Mouse (Mus musculus) heart, postnatal 36 days (tissue): ENCODE measurements around the gene Plau. TPM values are rescaled to one million over a fixed set of nuclear protein-coding genes. Genes with fewer than 3 reads are reported as not detected.

Experiments
- DNase-seq, 2 experiments: peaks; one replicate each; pipeline ENCODE4 v3.0.0; 2021 to 2022
- intact Hi-C: fragments of 180-260 bp; cut with DNase I; formaldehyde crosslinking; loops from one replicate; pipeline ENCODE4 v1.15.1; 2025
- total RNA-seq, 2 experiments: library from RNA; stranded (reverse); gene quantifications; 2 replicates each; pipeline ENCODE4 v1.2.3; 2021

Gene Plau
- total RNA-seq: 1 to 10 TPM; 6.1 to 6.2 TPM

DNA sequence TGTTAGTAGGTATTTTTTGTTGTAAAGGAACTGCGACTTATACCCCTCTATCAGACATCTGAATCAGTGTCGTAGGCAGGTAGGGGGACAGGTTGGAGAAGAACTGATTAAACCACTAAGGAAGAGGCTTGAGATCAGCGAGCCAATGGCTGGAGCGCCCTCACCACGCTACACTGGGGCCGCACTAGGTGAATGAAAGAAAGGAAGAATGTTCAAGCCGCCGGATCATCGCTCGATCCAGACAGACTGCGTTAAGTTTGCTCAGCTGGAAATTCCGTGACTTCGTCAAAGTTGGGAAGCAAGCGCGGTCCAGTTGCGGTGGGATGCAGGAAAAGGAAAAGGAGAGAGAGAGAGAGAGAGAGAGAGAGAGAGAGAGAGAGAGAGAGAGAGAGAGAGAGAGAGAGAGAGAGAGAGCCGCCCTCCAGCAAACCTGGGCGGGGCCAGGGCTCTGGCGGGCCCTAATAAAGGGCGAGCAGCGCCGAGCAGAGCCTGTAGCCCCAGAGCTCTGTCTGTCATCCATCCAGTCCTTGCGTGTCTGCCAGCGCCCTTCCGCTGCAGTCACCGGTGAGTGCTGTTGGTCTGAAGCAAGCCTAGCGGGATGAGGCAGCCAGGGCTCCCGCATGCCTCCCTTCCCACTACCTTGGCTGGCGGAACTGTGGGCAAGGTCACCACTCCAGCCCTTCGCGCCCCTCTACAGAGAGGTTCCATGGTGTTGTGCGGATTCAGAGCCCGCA is at the start of gene Plau:
Gene Plau (plus strand): TSS at position 490 of the 734 bp plus-strand sequence.
- peak; percentile 78 to 80 for DNase-seq
- intact Hi-C loops: loop anchor here (2.0 kb wide), 2 partner anchors 30 to 34 kb away; no protein-coding TSS in a partner anchor

DNA sequence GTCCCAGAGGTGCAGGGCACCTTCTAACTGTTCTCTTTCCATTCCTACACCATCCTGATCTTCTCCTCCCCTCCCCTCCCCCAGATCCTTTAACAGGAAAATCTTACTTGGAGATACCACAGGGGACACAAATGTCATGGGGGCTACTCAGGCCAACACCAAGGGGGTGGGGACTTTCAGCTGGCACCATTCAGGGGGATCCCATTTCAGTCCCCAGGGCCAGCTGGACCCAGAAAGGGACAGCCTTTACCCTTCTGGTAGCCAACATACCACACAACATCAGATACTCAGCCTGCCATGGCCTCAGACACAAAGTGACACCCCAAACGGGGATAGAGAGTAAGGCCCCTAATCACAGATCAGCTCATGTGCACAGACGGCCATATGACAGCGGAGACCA is 48.3 kb upstream of the Plau start:
- no peak for DNase-seq
- intact Hi-C loops: no loop called here

DNA sequence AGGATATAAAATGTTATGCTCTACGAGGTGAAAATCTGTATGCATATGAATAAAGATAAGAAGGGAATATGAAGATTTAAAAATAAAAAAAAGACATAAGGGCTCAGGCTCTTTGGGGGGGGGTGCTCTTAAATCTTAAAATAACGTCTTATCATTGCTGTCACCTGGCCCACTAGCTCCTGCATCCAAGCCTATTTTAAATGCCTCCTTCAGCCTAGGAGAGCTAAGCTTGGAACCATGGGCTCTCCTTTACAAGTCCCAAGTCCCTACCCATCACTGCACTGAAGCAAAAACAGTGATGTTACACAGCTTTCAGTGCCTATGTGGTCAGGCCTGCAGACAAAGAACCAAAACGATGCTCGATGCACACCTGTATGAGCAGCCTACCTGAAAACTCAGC is 46.9 kb upstream of the Plau start:
- intact Hi-C loops: no loop called here
- no peak for DNase-seq

DNA sequence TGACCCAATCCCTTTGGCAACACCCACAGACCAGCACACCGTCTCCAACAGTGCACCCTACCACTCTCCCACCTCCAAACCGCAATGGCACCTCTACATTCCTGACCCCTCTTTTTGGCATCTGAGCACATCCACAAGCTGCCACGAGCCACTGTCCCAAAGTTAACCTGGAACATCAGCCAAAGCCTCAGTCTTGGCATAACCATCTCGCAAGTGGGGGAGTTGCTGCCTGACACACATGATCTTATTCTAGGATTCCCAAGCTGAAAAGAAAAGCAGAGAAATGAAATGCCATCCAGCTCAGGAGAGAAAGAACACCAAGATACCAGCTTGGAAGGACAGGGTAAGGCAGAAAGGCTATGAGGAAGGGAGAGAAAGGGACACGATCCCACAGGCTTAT is 46.0 kb upstream of the Plau start:
- intact Hi-C loops: no loop called here
- no peak for DNase-seq

DNA sequence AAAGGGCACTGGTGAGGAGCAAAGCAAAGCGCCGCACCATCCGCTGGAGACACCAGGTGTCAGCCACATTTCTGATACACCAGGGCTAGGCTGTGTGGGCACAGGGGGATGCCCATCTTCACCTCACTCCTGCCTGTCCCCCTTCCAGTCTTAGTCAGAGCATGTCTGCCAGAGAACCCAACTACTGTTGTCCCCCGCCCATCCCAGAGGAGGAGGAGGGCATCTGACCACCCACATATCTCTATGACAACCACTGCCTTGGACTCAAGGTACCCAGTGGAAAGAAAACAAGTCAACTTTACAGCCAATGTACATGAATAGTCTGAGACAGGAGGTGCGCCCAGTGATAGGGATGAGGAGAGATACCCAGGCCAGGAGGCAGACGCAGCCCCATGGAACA is 45.5 kb upstream of the Plau start:
- intact Hi-C loops: no loop called here

DNA sequence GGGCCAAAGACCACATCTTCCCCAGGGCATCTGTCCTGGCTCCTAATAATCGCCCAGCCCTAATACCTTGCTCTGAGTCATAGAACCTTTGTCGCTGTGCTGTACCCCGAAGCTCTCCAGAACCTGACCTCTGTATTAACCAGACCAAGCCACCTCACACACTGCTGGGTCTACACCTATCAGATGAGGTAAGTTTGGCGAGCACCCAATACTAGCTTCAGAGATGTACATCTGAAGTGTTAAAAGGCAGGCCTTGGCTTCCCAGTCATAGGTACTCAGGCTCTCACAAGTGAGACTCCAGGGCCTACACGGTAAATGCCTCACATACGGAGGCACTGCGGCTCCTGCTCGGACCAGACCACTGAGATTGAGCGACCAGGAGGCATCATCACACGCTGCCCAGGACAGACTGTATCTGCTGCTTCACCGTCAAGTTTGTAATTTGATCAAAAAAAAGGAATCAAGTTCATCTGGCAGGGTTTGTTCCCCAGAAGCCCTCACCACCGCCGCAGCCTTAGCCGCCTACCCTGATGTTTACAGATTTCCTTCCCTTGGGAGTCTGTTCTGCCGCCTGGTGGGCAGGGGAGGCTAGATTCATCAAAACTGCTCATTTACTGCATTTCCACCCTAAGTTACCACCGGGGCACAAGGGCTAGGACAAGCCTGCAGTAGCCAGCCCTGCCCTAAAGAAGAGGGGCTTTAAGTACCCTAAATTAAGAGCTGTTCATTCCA is 44.8 kb upstream of the Plau start:
- intact Hi-C loops: no loop called here
- no peak for DNase-seq

More for the DNA sequence above, 45.5 kb upstream of the Plau start:
- no peak for DNase-seq

DNA sequence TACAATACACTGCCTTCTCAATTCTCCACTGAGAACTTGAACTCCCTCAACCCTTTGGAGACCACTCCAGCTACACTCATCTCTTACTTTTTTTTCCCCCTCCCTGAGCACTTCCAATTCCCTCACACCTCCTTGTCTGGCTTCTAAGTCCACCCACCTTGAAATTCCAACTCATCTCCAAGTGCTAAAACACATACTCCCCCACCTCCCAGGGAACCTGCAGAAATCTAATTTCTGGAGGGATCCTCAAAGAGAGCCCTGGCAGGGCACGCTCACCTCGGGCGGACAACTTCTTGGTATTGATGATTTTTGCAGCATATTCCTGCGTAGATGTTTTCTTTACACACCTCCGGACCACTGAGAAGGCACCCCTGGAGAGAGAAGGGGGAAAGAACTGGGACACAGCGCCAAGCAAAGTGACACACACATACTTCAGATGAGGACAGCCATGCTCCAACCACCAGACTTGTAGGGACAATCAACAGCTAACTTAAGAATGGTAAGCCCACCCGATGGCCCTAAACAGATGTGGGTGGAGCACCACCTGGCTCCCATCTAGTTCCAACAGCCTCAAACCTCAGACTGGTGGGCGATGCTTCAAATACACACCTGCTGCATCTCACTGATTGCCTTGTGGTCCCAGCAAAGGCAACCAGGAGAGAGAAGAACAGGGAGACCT is 44.1 kb upstream of the Plau start:
- no peak for DNase-seq
- intact Hi-C loops: no loop called here

DNA sequence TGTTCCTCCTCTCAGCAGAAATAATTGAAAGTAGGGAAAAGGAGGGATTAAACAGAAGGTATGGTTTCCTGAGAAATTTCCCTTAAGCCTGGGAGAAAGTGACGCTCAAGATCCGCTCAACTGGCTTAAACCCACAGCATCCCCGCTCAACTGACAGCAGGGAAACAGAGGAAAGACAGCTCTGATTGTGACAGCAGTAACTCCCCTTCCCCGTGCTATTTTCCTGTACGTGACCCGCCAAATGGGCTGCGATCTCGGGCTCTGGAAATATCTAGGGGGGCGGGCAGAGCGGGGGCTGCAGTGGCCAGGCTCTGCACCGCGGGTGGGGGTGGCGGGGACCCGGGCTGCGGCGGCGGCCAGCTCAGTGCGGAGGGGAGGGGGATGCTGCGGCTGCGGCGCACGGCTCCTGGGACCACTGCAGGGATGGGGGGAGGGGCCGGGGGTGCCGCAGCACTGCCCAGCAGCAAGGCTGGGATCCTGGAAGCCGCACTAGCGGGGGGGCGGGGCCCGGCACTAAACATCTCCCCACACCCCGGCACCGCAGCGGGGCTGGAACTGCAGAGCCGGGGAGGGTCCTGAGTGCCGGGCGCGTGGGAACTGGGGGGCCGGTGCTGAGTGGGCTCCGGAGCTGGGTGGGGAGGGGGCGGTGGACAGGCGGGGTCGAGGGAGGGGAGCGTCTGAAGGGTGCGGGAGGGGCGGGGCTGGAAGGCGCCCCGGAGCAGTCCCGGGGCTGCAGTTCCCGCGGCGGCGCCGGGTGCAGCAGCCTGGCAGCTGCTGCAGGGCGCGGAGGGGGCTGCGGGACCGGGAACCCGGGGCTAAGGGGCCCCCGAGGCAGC is 43.3 kb upstream of the Plau start:
- no peak for DNase-seq
- intact Hi-C loops: no loop called here

DNA sequence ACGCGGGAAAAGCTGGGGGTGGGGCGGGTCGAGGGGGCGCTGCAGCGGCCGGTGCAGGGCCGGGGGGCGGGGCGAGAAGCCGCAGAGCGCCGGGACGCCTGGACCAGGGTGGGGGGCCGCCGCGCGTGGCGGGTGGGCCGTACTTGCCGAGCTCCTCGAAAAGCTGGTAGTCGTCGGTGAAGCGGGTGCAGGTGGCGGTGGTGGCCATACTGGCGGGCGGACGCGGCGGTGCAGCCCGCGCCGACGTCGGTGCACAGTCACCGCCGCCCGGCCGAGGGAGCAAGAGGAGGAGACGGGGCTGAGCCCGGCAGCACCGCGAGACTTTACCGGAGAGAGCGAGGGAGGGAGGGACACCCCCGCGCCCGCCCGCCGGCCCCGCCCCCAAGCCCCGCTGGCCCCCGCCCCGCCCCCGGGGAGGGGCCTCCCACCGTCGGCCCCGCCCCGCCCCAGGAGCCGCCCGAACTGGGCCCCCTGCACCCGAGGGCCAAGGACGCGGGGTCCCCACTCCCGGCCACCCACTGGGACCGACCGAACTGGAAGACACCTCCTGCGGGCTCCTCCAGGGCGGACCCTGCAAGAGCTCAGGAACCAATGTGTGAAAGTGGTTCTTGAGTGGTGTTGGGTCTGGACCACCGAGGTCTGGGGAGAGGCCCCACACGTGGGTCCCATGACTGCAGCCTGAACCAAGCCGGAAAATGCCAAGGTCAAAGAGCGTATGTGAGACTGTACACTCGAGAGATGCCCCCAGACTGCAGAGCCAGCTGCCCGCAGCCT is 42.5 kb upstream of the Plau start, which contains the start of gene Camk2g:
Gene Camk2g (minus strand): TSS at position 331 of the 774 bp plus-strand sequence.
- intact Hi-C loops: loop anchor here (2.0 kb wide), 1 partner anchor 57 kb away; no protein-coding TSS in a partner anchor

DNA sequence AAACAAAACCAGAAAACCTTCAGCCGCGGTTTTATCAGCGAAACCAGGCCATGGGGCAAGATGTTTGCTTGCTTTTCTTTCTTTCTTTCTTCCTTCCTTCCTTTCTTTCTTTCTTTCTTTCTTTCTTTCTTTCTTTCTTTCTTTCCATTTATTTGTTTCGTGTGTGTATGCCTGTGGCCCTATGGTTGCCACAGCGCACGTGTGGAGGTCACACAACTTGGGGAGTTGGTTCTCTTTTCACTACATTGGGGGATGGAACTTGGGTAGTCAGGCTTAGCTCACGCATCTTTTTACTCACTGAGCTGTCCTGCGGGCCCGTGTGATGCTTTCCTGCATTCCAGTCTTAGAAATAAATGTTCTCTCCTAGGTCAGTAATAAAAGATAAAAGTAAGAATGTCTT is 41.9 kb upstream of the Plau start:
- no peak for DNase-seq
- intact Hi-C loops: loop anchor here (2.0 kb wide), 1 partner anchor 58 kb away; no protein-coding TSS in a partner anchor

More for the DNA sequence above, 42.5 kb upstream of the Plau start, which contains the start of gene Camk2g:
- DNase-seq: peak; percentile 81 to 87

DNA sequence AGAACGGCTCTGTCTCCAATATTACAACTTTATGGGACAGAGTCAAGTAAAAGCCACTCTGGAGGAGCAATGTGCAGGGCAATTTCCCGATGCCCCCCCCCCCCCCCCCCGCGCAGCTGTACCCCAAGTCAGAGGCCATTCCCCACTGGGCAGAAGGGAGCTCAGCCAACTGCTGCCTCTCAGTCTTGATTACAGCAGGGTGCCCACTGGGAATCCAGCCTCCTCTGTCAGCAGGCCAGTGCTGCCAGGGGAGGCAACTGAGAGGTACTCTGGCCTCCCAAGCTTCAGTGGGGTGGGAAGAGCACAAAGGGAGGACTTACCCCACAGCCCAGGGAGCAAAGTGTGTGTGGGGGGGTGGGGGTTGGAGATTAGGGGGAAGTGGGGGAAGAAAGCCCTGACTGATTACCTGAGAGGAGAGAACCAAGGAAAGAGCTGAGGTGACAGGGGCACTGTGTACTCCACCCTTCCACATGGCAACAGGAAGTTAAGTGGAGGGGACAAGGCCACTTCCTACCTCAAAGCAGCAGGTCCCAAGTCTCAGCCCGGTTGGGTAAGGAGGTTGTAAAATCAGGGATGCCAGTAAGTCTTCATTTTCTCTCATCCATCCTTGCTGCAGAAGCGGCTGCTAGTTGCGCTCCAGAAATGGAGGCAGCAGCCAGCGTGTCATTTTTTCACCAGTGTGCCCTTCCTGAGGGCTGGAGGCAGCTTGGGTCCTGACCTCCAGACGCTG is 40.9 kb upstream of the Plau start:
- intact Hi-C loops: loop anchor here (2.0 kb wide), 2 partner anchors 59 to 91 kb away; no protein-coding TSS in a partner anchor
- DNase-seq: no peak

DNA sequence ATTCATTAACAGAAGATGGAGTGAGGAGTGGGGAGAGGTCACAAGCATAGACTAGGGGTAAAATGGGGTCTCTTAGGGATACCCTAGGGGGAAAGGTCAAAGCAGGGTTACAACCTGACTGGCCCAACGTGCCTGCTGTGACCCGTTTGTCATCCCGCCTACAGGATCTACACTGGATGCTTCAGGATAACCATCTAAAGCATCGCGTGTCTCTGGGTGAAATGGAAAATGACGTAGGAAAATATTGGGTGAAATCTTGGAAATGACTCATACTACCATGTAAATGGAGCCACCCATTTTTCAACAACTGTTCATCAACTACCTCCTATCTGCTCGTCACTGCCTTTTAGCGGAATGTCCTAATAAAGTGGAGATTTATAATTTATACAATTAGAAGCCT is 40.3 kb upstream of the Plau start:
- DNase-seq: no peak
- intact Hi-C loops: loop anchor here (2.0 kb wide), 1 partner anchor 91 kb away; no protein-coding TSS in a partner anchor

DNA sequence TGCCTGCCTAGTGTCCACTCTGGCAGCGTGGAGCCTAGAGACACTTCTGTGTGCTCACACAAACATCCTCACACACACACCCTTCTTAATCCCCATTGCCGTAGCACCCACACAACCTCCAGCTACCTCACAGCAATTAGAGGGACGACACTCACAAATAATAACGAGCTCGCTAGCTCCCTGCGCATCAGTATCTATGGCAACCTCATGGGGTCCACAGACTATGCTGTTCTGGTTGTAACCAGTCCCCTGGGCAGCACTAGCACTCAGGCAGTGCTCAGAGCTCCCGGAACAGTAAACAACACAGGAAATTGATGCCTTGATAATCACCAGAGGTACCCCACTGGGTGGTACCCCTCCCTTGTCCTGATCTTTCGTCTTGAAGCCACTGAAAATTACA is 39.8 kb upstream of the Plau start:
- no peak for DNase-seq
- intact Hi-C loops: loop anchor here (2.0 kb wide), 1 partner anchor 92 kb away; no protein-coding TSS in a partner anchor

DNA sequence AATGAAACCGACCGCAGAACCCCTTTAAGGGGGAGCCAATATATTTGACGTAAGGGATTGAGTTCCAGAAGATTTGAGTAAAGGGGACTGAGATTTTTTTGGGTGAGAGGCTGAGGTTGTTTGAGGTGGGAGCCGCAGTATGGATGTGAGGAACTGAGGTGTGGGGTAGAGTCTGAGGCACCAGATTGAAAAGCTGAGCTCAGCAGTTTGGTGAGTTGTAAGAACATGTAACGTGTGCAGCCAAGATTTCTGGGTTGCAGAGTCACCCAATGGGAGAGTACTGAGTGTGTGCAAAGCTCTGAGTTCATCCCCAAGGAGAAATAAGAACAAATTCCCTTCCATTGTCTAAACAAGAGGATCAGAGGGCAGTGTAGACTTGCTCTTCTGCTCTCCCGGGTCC is 38.2 kb upstream of the Plau start:
- intact Hi-C loops: no loop called here

DNA sequence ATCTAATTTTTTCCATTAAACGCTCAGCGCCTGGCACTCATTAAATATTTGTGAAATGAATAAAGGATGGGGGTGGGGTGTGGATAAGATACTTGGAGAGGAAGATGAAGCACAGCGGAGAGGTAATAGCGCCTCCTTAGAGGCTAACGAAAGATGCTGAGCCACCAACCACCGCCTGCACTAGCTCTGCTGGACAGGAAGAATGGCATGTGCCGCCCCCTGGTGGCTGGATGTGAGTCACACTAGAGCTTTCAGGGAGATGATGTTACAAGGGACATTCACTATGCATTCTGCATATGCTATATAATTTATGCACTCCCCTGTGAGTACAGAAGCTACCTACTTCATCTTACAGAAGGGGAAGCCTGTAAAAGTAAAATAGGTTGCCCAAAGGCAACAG is 37.7 kb upstream of the Plau start:
- intact Hi-C loops: loop anchor here (1.0 kb wide), 1 partner anchor 32 kb away; no protein-coding TSS in a partner anchor
- peak; percentile 91 to 96 for DNase-seq

More for the DNA sequence above, 38.2 kb upstream of the Plau start:
- no peak for DNase-seq

DNA sequence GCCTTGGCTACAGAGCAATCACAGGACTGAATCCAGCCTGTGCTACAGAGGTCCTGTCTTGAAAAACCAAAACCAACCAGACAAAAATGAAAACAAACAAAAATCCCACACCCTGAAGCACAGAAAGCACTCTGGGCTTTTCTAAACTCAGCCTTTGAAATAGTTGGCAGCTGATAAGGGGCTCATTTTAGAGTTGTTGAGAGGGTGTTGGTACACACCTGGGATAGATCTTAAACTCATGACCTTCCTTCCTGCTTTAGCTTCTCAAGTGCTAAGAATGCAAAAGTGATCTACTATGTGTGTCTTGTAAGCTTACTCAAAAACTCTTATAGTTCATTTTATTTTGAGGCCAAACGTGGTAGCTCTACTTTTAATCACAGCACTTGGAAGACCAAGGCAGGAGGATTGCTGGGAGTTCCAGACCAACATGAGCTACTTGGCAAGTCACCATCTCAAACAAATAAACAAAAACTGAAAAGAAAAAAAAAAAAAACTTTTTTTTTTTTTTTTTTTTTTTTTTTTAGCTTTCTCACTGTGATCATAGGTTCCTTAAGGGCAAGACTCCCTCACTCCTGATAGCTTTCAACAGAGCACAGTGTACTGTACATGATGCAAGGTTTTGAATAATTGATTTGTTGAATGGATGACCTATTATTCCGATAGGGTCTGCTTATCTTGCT is 33.4 kb upstream of the Plau start:
- DNase-seq: no peak
- intact Hi-C loops: loop anchor here (1.0 to 5.0 kb wide), 3 partner anchors 70 to 309 kb away; no protein-coding TSS in a partner anchor

DNA sequence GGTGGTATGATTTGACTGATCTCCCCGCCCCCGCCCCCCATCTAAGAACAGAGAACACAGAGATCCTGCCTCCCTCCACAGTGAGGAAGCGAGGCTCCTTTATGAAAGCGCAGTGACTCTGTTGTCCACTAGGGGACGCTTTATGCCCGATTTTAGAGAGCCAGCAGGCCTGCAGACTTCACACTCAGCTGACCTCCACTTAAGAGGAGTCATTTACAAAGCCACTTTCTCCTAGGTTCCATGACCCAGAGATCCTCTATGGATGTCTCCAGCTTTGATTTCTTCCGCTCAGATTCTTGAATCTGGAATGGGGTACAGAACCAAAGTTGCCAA is 32.9 kb upstream of the Plau start:
- peak; percentile 85 to 86 for DNase-seq
- intact Hi-C loops: loop anchor here (1.0 to 5.0 kb wide), 3 partner anchors 70 to 309 kb away; no protein-coding TSS in a partner anchor

DNA sequence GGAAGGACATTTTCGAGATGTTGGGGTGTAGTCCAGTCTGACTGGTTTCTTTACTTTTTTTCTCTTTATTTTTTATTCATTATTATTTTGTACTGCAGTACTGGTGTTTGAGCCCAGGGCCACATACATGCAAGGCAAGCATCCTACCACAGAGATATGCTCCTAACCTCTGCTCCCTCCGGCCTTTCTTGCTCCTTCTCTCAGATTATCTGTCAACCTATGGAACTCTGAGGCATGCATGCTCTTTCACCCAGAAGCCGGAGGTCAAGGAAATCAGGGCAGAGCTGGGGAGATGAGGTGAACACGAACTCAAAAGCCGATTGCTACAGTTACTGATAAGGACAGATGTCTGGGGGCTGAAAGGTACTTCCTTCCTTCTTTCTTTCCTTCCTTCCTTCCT is 32.0 kb upstream of the Plau start:
- intact Hi-C loops: loop anchor here (5.0 kb wide), 1 partner anchor 308 kb away; no protein-coding TSS in a partner anchor
- DNase-seq: no peak
